Mouse (Mus musculus) forebrain, embryonic 11.5 days (tissue): ENCODE results near the gene Prl2c3. TPM values are rescaled to one million over a fixed set of nuclear protein-coding genes. Genes with fewer than 3 reads are reported as not detected.
"Not testable (repeated sequence)": the region's sequence is repeated elsewhere in the genome, so short reads cannot be mapped to it uniquely, and the experiment has no call there.

Source experiments
- ATAC-seq: fragments of 200-750 bp; cut with Nextera tagmentation; replicated peaks from 2 replicates; pipeline ENCODE4 v1.8.0; 2017; ENCODE audit warnings: moderate TSS enrichment; ENCODE audit not compliant: low FRiP score
- DNase-seq: peaks from one replicate; pipeline ENCODE4 v3.0.0-alpha.2; 2017; ENCODE audit warnings: low spot score
- H3K27ac ChIP-seq: fragments of 300-500 bp; sonication (generic); 2 replicates; pipeline ENCODE4 v1.5.1; 2014; ENCODE audit warnings: low read depth, low read length
- H3K27me3 ChIP-seq: fragments of 300-500 bp; sonication (generic); 2 replicates; pipeline ENCODE4 v1.6.1; 2014; ENCODE audit warnings: mild to moderate bottlenecking, low read length, mixed read lengths; ENCODE audit not compliant: control insufficient read depth, insufficient read depth
- H3K36me3 ChIP-seq: fragments of 300-500 bp; sonication (generic); 2 replicates; pipeline ENCODE4 v1.6.1; 2014; ENCODE audit warnings: mild to moderate bottlenecking, low read length, moderate library complexity, mixed read lengths; ENCODE audit not compliant: control insufficient read depth, insufficient read depth
- H3K4me1 ChIP-seq: fragments of 300-500 bp; sonication (generic); replicated peaks from 2 replicates; pipeline ENCODE4 v1.6.1; 2014; ENCODE audit warnings: low read length, mixed read lengths; ENCODE audit not compliant: control insufficient read depth, insufficient read depth
- H3K4me2 ChIP-seq: fragments of 300-500 bp; sonication (generic); 2 replicates; pipeline ENCODE4 v1.6.1; 2014; ENCODE audit warnings: low read depth, mild to moderate bottlenecking, low read length, moderate library complexity, mixed read lengths; ENCODE audit not compliant: severe bottlenecking
- H3K4me3 ChIP-seq: fragments of 300-500 bp; sonication (generic); 2 replicates; pipeline ENCODE4 v1.5.1; 2014; ENCODE audit warnings: low read depth, low read length
- H3K9ac ChIP-seq: fragments of 300-500 bp; sonication (generic); 2 replicates; pipeline ENCODE4 v1.6.1; 2014; ENCODE audit warnings: low read length
- H3K9me3 ChIP-seq: fragments of 300-500 bp; sonication (generic); 2 replicates; pipeline ENCODE4 v1.6.1; 2016; ENCODE audit warnings: low read length, mixed read lengths; ENCODE audit not compliant: control insufficient read depth
- WGBS: fragments of 180-500 bp; shearing (Covaris S2); extraction: QIAGEN DNeasy Blood & Tissue Kit; methylation state at CpG from one replicate; pipeline ENCODE4 v1.1.7; 2014; 5-methylcytosine and 5-hydroxymethylcytosine counted together
- polyA plus RNA-seq: library from polyadenylated mRNA; unstranded; fragments of >200 nt; fragmentation: Nextera tagmentation; extraction: Ambion mirVana; gene quantifications from 2 replicates; pipeline ENCODE4 v1.2.1, GENCODE M21; 2014

Gene Prl2c3
- polyA plus RNA-seq, 1 experiment from 2014 or later: 0.44 TPM

GRCm38 (mm10) chr13:12808793-12809512 lies 9.1 kb upstream of the Prl2c3 start:
- H3K4me2 ChIP-seq, H3K4me3 ChIP-seq, H3K9me3 ChIP-seq, DNase-seq, ATAC-seq, H3K27me3 ChIP-seq, H3K27ac ChIP-seq, H3K4me1 ChIP-seq, H3K36me3 ChIP-seq, H3K9ac ChIP-seq: not testable (repeated sequence)
- 66% methylated on average over 3 of the region's 3 CpGs for WGBS

- WGBS: 63% methylated on average over 4 of the region's 4 CpGs
- not testable (repeated sequence) for ATAC-seq, H3K36me3 ChIP-seq, H3K4me2 ChIP-seq, H3K9me3 ChIP-seq, H3K9ac ChIP-seq, H3K27me3 ChIP-seq, H3K4me1 ChIP-seq, DNase-seq, H3K27ac ChIP-seq, H3K4me3 ChIP-seq
Observed at GRCm38 (mm10) chr13:12806496-12806895, 6.6 kb upstream of the Prl2c3 start.

GRCm38 (mm10) chr13:12769442-12770091 lies 30.3 kb downstream of the Prl2c3 start:
- H3K9me3 ChIP-seq, H3K27me3 ChIP-seq, H3K36me3 ChIP-seq, H3K4me1 ChIP-seq, H3K4me3 ChIP-seq, H3K4me2 ChIP-seq, H3K9ac ChIP-seq, DNase-seq, H3K27ac ChIP-seq: not testable (repeated sequence)
- WGBS: 83% methylated on average over 6 of the region's 6 CpGs
- peak; percentile 56; the same call in 1 of the 2 replicates for ATAC-seq

Other genes with a start within 250 kb of the Prl2c3 start
- 11.7 and 12.0 TPM in 2 replicates for gene Ero1lb, start 234.2 kb downstream of the Prl2c3 start, polyA plus RNA-seq
- not detected in 2 replicates for gene Prl2c2, start 205.3 kb upstream of the Prl2c3 start, polyA plus RNA-seq